Mouse (Mus musculus) T-helper 2 cell (primary cell): ENCODE measurements around the gene Adcy1.

Source experiments
- in situ Hi-C: fragments of 300-600 bp; cut with MboI, MseI; formaldehyde crosslinking; loops from one replicate; pipeline ENCODE4 v1.15.1; 2025; ENCODE audit warnings: high pct_unique_total_duplicates

Adcy1 gene

GRCm38 (mm10) chr11:7178724-7179123, 115.4 kb downstream of the Adcy1 start:
- in situ Hi-C loops = no loop called here

GRCm38 (mm10) chr11:7179276-7179675, 116.0 kb downstream of the Adcy1 start:
- in situ Hi-C loops = no loop called here

- in situ Hi-C loops = no loop called here
Measured at GRCm38 (mm10) chr11:7182409-7183042, 119.2 kb downstream of the Adcy1 start.

- in situ Hi-C loops = no loop called here
Measured at GRCm38 (mm10) chr11:7184420-7184819, 121.1 kb downstream of the Adcy1 start.

GRCm38 (mm10) chr11:7187472-7187871, 124.2 kb downstream of the Adcy1 start:
- in situ Hi-C loops = no loop called here

- in situ Hi-C loops = no loop called here
Measured at GRCm38 (mm10) chr11:7188469-7188868, 125.2 kb downstream of the Adcy1 start, which contains the start of gene Gm11985. Gene Gm11985, minus strand, starts transcription at chr11:7188569.

GRCm38 (mm10) chr11:7192710-7193109, 129.4 kb downstream of the Adcy1 start:
- in situ Hi-C loops = no loop called here

GRCm38 (mm10) chr11:7193134-7193533, 129.8 kb downstream of the Adcy1 start:
- in situ Hi-C loops = no loop called here

GRCm38 (mm10) chr11:7194432-7195311, 131.4 kb downstream of the Adcy1 start:
- in situ Hi-C loops = no loop called here

- in situ Hi-C loops = no loop called here
Measured at GRCm38 (mm10) chr11:7195312-7195685, 132.0 kb downstream of the Adcy1 start.

GRCm38 (mm10) chr11:7197491-7197941, 134.2 kb downstream of the Adcy1 start, which contains the start of gene Igfbp1:
Gene Igfbp1, plus strand, starts transcription at chr11:7197782.
- in situ Hi-C loops = no loop called here

- in situ Hi-C loops = no loop called here
Measured at GRCm38 (mm10) chr11:7198006-7198405, 134.7 kb downstream of the Adcy1 start.

GRCm38 (mm10) chr11:7198481-7199256, 135.4 kb downstream of the Adcy1 start:
- in situ Hi-C loops = no loop called here

GRCm38 (mm10) chr11:7199736-7200392, 136.6 kb downstream of the Adcy1 start:
- in situ Hi-C loops = loop anchor here (5.0 kb wide), 1 partner anchor 1042 kb away; no protein-coding TSS in a partner anchor

- in situ Hi-C loops = loop anchor here (5.0 kb wide), 1 partner anchor 1042 kb away; no protein-coding TSS in a partner anchor
Measured at GRCm38 (mm10) chr11:7200393-7200783, 137.1 kb downstream of the Adcy1 start.

- in situ Hi-C loops = loop anchor here (5.0 kb wide), 1 partner anchor 1040 kb away; no protein-coding TSS in a partner anchor
Measured at GRCm38 (mm10) chr11:7202206-7202605, 138.9 kb downstream of the Adcy1 start.

GRCm38 (mm10) chr11:7203846-7204245, 140.6 kb downstream of the Adcy1 start:
- in situ Hi-C loops = loop anchor here (5.0 kb wide), 1 partner anchor 1038 kb away; no protein-coding TSS in a partner anchor

- in situ Hi-C loops = no loop called here
Measured at GRCm38 (mm10) chr11:7210343-7210742, 147.1 kb downstream of the Adcy1 start.

GRCm38 (mm10) chr11:7211211-7211610, 147.9 kb downstream of the Adcy1 start:
- in situ Hi-C loops = no loop called here

- in situ Hi-C loops = no loop called here
Measured at GRCm38 (mm10) chr11:7212126-7212798, 149.0 kb downstream of the Adcy1 start.

- in situ Hi-C loops = no loop called here
Measured at GRCm38 (mm10) chr11:7213161-7213500, 149.8 kb downstream of the Adcy1 start.
